Mouse (Mus musculus) ES-Bruce4 (cell line): ENCODE measurements around the gene Ttpal. TPM values are rescaled to one million over a fixed set of nuclear protein-coding genes. Genes with fewer than 3 reads are reported as not detected.

Experiments
- H3K27ac ChIP-seq: 2 replicates; pipeline ENCODE4 v1.5.1; 2012; ENCODE audit warnings: low read length, inconsistent platforms; ENCODE audit not compliant: insufficient read depth
- H3K27me3 ChIP-seq: 2 replicates; pipeline ENCODE4 v1.6.1; 2012; ENCODE audit warnings: mild to moderate bottlenecking, low read length, inconsistent platforms; ENCODE audit not compliant: control insufficient read depth, poor library complexity, insufficient read depth, severe bottlenecking
- H3K36me3 ChIP-seq: 2 replicates; pipeline ENCODE4 v1.6.1; 2012; ENCODE audit warnings: inconsistent platforms, mild to moderate bottlenecking, low read length, moderate library complexity; ENCODE audit not compliant: control insufficient read depth, poor library complexity, insufficient read depth, severe bottlenecking
- H3K4me1 ChIP-seq: one replicate; pipeline ENCODE4 v1.8.1; 2011; ENCODE audit warnings: low read length; ENCODE audit not compliant: control insufficient read depth, insufficient read depth
- H3K4me3 ChIP-seq: 2 replicates; pipeline ENCODE4 v1.5.1; 2011; ENCODE audit warnings: low read depth, mild to moderate bottlenecking, low read length
- H3K9ac ChIP-seq: 2 replicates; pipeline ENCODE4 v1.6.1; 2012; ENCODE audit warnings: low read depth, mild to moderate bottlenecking, inconsistent platforms; ENCODE audit not compliant: poor library complexity, severe bottlenecking
- H3K9me3 ChIP-seq: replicated peaks from 2 replicates; pipeline ENCODE4 v1.6.1; 2012; ENCODE audit warnings: mild to moderate bottlenecking, low read length, inconsistent platforms; ENCODE audit not compliant: control insufficient read depth, poor library complexity, insufficient read depth, severe bottlenecking
- CTCF ChIP-seq: IDR thresholded peaks from one replicate; pipeline ENCODE4 v1.8.1; 2011; ENCODE audit warnings: low read depth, low read length
- EP300 ChIP-seq: IDR thresholded peaks from 2 replicates; pipeline ENCODE4 v1.6.1; 2011; ENCODE audit warnings: low read depth, low read length; ENCODE audit not compliant: insufficient read depth
- POLR2A ChIP-seq: IDR thresholded peaks from one replicate; pipeline ENCODE4 v1.8.1; 2011; ENCODE audit warnings: low read length; ENCODE audit not compliant: insufficient read depth
- polyA plus RNA-seq: library from polyadenylated mRNA; stranded (reverse); fragments of >200 nt; gene quantifications from 2 replicates; pipeline ENCODE4 v1.2.4, GENCODE M21; 2011; ENCODE audit warnings: low read depth; ENCODE audit not compliant: missing spikeins, insufficient read depth, insufficient read length

Gene Ttpal
- polyA plus RNA-seq: 9.4 and 11.9 TPM in 2 replicates

GRCm38 (mm10) chr2:163602101-163602971 lies at the start of gene Ttpal:
TSS of gene Ttpal (plus strand) at chr2:163602314.
- H3K36me3 ChIP-seq: no peaks in the 10 kb centered on the region
- TF ChIP-seq CTCF (peak; percentile 55), POLR2A (peak; percentile 61), EP300 (no peak)
- no peaks in the 10 kb centered on the region for H3K9me3 ChIP-seq
- peak within 1 kb of the TSS; percentile 88 for H3K4me3 ChIP-seq
- H3K9ac ChIP-seq: peak within 1 kb of the TSS; percentile 88
- no peaks in the 10 kb centered on the region for H3K27me3 ChIP-seq
- H3K4me1 ChIP-seq: no peaks in the 10 kb centered on the region
- no peak within 1 kb of the TSS for H3K27ac ChIP-seq

DNA sequence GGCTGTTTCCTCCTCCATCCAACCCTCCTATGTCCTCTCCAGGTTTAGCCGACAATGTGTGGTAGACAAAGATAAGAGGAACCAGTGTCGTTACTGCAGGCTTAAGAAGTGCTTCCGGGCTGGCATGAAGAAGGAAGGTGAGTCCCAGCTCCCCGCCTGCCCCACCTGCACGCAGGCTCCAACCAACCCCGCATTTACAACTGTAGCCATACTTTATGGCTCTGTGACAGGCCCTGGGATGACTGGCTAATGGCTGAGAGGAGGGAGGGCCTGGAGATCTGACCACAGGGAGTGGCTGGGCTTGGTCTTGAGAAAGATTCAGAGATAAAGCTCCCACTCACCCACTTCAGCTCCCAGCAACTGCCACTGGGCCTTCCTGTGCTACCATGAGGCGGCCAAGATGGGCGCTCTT lies 49.6 kb upstream of the Ttpal start:
- H3K4me3 ChIP-seq: no peak overlapping the region
- TF ChIP-seq POLR2A: no peak
- no peak for TF ChIP-seq EP300
- no peak for TF ChIP-seq CTCF
- H3K27me3 ChIP-seq: no peaks in the 10 kb centered on the region
- no peaks in the 10 kb centered on the region for H3K9me3 ChIP-seq
- H3K4me1 ChIP-seq: no peaks in the 10 kb centered on the region
- H3K27ac ChIP-seq: no peak overlapping the region
- no peak overlapping the region for H3K9ac ChIP-seq
- H3K36me3 ChIP-seq: no peaks in the 10 kb centered on the region

DNA sequence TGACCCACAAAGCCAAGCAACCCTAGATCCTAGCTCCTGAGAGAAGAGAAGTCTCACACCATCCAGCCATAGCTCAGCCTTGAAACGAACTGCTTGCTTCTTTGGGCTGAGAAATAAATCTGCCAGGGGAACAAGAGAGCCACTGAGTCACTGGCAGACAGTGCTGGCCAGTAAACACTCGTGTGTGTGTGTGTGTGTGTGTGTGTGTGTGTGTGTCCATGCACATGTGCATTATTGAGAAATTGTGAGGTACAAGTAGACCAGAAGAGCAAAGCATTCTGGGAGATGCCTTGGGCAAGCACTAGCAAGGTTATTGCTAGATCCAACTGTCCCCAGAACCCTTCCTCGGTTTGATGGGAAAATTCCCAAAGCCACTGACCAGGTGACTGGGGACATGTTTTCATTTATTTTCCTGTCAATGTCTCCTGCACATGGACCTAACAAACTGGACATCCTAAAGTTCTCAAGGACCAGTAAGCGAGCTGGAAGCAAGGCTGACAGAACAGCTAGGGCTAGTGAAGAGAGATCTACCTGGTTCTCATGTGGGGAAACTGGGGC lies 47.6 kb upstream of the Ttpal start:
- TF ChIP-seq EP300 (no peak), CTCF (no peak), POLR2A (no peak)

GRCm38 (mm10) chr2:163554996-163555395 lies 47.1 kb upstream of the Ttpal start:
- Histone ChIP-seq H3K9me3 (no peaks in the 10 kb centered on the region), H3K27ac (no peak overlapping the region), H3K9ac (no peak overlapping the region), H3K36me3 (no peaks in the 10 kb centered on the region), H3K4me3 (no peak overlapping the region), H3K27me3 (no peaks in the 10 kb centered on the region), H3K4me1 (no peaks in the 10 kb centered on the region)
- TF ChIP-seq CTCF: no peak
- no peak for TF ChIP-seq EP300
- no peak for TF ChIP-seq POLR2A

More for the DNA sequence above, 47.6 kb upstream of the Ttpal start:
- H3K27me3 ChIP-seq: no peaks in the 10 kb centered on the region
- H3K4me1 ChIP-seq: no peaks in the 10 kb centered on the region
- H3K36me3 ChIP-seq: no peaks in the 10 kb centered on the region
- no peak overlapping the region for H3K4me3 ChIP-seq
- H3K27ac ChIP-seq: no peak overlapping the region
- H3K9ac ChIP-seq: no peak overlapping the region
- no peaks in the 10 kb centered on the region for H3K9me3 ChIP-seq

DNA sequence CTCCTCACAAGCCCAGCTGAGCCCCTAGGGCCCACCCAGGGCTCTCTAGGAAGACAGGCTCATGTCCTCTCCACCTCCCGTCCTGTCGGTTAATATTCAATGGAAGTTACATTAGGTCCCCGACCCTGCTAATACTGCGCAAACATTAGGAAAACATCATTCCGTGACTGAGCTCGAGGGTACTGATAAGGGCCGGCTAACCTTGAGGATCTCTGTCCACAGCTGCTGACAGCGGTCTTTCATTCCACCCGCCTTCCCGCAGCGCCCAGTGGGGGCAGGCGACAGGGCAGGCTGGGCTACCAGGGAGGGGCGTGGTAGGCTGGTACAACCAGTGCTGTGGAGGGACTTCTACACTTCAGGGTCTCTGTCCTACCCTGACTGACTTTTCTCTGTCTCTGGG lies 46.7 kb upstream of the Ttpal start:
- Histone ChIP-seq H3K27ac (no peak overlapping the region), H3K9ac (no peak overlapping the region), H3K27me3 (no peaks in the 10 kb centered on the region), H3K4me1 (no peaks in the 10 kb centered on the region), H3K4me3 (no peak overlapping the region), H3K36me3 (no peaks in the 10 kb centered on the region), H3K9me3 (no peaks in the 10 kb centered on the region)
- TF ChIP-seq EP300 (no peak), CTCF (no peak), POLR2A (no peak)

- Histone ChIP-seq H3K4me3 (no peak overlapping the region), H3K9me3 (no peaks in the 10 kb centered on the region), H3K4me1 (no peaks in the 10 kb centered on the region), H3K27me3 (no peaks in the 10 kb centered on the region), H3K27ac (no peak overlapping the region), H3K36me3 (no peaks in the 10 kb centered on the region), H3K9ac (no peak overlapping the region)
- TF ChIP-seq EP300 (no peak), POLR2A (no peak), CTCF (no peak)
Observed at GRCm38 (mm10) chr2:163558548-163558947, 43.6 kb upstream of the Ttpal start.
